Mouse (Mus musculus) lung, embryonic 16.5 days (tissue): ENCODE data around the gene Uqcc3. TPM values are rescaled to one million over a fixed set of nuclear protein-coding genes. Genes with fewer than 3 reads are reported as not detected.

ENCODE experiments used
- ATAC-seq: fragments of 200-750 bp; cut with Nextera tagmentation; 2 replicates; pipeline ENCODE4 v1.8.0; 2017; ENCODE audit warnings: low read depth, mild to moderate bottlenecking, moderate library complexity
- H3K27ac ChIP-seq: fragments of 300-500 bp; sonication (generic); 2 replicates; pipeline ENCODE4 v1.5.1; 2014; ENCODE audit warnings: mild to moderate bottlenecking, control low read depth, low read length
- H3K27me3 ChIP-seq: fragments of 300-500 bp; sonication (generic); 2 replicates; pipeline ENCODE4 v1.6.1; 2014; ENCODE audit warnings: low read depth, low read length, mixed read lengths; ENCODE audit not compliant: control insufficient read depth, insufficient read depth
- H3K36me3 ChIP-seq: fragments of 300-500 bp; sonication (generic); 2 replicates; pipeline ENCODE4 v1.6.1; 2014; ENCODE audit warnings: low read length; ENCODE audit not compliant: control insufficient read depth, insufficient read depth
- H3K4me1 ChIP-seq: fragments of 300-500 bp; sonication (generic); replicated peaks from 2 replicates; pipeline ENCODE4 v1.6.1; 2014; ENCODE audit warnings: low read length, mixed read lengths; ENCODE audit not compliant: control insufficient read depth, insufficient read depth
- H3K4me2 ChIP-seq: fragments of 300-500 bp; sonication (generic); 2 replicates; pipeline ENCODE4 v1.6.1; 2014; ENCODE audit warnings: low read depth, low read length, control low read depth
- H3K4me3 ChIP-seq: fragments of 300-500 bp; sonication (generic); 2 replicates; pipeline ENCODE4 v1.5.1; 2014; ENCODE audit warnings: mild to moderate bottlenecking, low read length, control low read depth
- H3K9ac ChIP-seq: fragments of 300-500 bp; sonication (generic); 2 replicates; pipeline ENCODE4 v1.6.1; 2014; ENCODE audit warnings: low read length, control low read depth
- H3K9me3 ChIP-seq: fragments of 300-500 bp; sonication (generic); 2 replicates; pipeline ENCODE4 v1.6.1; 2016; ENCODE audit warnings: low read length; ENCODE audit not compliant: control insufficient read depth
- WGBS: fragments of 180-500 bp; shearing (Covaris S2); extraction: QIAGEN DNeasy Blood & Tissue Kit; methylation state at CpG from one replicate; pipeline ENCODE4 v1.1.7; 2014; 5-methylcytosine and 5-hydroxymethylcytosine counted together
- polyA plus RNA-seq: library from polyadenylated mRNA; unstranded; fragments of >200 nt; fragmentation: Nextera tagmentation; extraction: Ambion mirVana; gene quantifications from 2 replicates; pipeline ENCODE4 v1.2.1, GENCODE M21; 2015

Uqcc3 gene
- 63.5 and 64.0 TPM in 2 replicates for polyA plus RNA-seq

DNA sequence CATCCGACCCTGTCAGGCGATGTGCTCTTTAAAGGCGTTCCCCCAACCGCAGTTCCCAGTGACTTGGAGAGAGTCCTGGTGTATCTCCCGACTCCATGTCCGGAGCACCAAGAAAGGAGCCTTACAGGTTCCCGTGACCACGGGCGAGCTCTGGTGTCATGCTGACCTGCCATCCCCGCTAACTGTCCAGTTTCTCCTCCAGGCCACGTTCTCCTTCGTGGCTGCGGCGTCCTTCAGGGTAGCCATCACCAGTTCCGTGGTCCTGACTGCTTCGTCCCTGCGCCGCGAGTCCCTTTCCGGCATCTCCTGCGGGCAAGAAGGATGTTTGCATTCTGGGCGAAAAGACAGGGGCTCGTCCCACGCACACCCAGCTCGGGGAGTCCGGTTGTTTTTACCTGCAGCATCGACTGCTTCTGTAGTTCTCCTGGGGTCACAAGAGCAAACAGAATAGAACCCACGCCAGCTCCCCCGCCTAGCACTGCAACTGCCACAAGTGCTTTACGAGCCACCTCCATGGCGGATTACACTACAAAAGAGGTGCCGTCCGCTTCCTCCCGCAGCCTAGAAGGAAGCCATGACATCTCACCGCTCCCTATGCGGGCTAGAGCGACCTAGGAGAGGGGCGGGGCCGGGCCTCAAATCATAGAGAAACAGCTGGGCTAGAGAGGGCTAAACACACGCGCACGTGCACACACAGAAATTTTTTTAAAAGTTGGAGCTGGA, at the start of gene Uqcc3:
Gene Uqcc3 (minus strand): TSS at position 613 of the 723 bp plus-strand sequence.
- Histone ChIP-seq H3K36me3 (peaks cover 5% of the 10 kb centered on the region), H3K9ac (peak within 1 kb of the TSS; percentile 89), H3K4me2 (peak within 1 kb of the TSS; percentile 82), H3K27ac (peak within 1 kb of the TSS; percentile 83), H3K9me3 (no peaks in the 10 kb centered on the region), H3K4me1 (no peaks in the 10 kb centered on the region; the same call in 1 of the 2 replicates), H3K4me3 (peak within 1 kb of the TSS; percentile 83), H3K27me3 (no peaks in the 10 kb centered on the region)
- ATAC-seq = peak; percentile 97
- under 1% methylated on average over 42 of the region's 42 CpGs for WGBS

DNA sequence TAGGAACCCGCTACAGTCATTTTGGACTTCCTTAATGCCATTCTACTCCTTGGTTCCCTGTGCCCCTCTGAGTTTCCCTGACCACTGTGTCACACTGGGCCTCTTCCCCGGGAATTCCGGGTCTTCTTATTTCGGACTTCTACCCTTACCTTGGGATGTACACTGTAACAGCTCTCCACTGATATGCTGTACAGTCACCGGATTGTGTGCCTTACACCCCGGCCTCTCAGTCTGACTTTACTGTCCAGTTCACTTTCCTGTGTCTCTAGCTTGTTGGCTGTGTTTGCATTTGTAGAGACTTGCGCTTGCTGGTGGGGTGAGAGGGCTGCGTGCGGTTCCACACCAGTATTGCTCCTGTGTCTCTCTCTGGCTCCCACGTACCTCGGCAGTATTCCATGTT, 49.4 kb upstream of the Uqcc3 start:
- 2% methylated on average over 11 of the region's 11 CpGs for WGBS
- H3K9ac ChIP-seq = peak overlapping the region; percentile 89
- no peaks in the 10 kb centered on the region for H3K9me3 ChIP-seq
- H3K4me1 ChIP-seq = peaks cover 9% of the 10 kb centered on the region
- no peak for ATAC-seq
- H3K4me3 ChIP-seq = peak overlapping the region; percentile 82
- peak overlapping the region; percentile 81 for H3K4me2 ChIP-seq
- H3K27ac ChIP-seq = peak overlapping the region; percentile 95
- H3K36me3 ChIP-seq = peaks cover 24% of the 10 kb centered on the region
- no peaks in the 10 kb centered on the region for H3K27me3 ChIP-seq

DNA sequence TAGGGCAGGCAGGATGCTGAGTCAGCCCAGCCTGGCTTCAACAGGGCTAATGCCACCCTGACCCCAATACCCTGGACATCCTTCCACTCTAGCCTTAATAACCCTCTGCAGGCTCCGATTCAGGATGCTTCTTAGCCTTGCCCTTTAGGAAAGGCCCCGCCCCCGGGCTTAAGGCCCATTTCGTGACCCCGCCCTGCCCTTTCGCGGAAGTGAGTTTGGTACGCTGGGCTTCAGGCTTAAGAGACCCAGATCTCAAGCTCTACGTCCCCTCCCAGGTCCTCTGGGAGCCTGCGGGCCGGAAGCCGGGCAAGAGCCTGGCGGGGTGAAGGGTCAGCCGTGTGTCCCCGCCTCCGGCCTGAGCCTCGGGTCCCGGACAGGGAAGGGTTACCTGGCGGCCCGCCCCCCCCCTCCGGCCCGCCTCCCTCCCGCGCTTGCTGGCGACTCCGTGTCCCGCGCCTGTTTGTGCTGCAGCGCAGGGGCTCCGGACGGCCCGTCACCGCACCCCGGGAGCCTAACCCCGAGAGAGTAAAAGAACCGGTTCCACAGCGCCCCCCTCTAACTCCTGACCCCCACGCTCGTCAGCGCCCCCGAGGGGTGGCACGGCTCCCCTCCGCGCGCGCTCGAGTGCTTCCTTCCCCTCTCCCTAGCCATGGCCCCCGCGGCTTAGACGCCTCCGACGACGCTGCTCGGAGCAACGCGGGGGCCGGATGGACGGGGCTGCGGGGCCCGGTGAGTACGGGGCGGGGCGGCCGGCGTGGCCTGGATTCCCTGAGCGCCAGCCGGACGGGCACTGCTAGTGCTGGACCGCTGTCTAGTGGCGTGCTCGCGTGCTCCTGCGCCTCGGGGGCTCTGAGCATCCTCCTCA, 48.7 kb upstream of the Uqcc3 start, which contains the start of the genes Rom1 and Eml3:
Gene Rom1 (minus strand): TSS at position 133 of the 865 bp plus-strand sequence.
Gene Eml3 (plus strand): TSS at position 329 of the 865 bp plus-strand sequence.
- WGBS = under 1% methylated on average over 51 of the region's 74 CpGs
- Histone ChIP-seq H3K36me3 (peaks cover 20% of the 10 kb centered on the region), H3K4me3 (peak within 1 kb of the TSS; percentile 82)

DNA sequence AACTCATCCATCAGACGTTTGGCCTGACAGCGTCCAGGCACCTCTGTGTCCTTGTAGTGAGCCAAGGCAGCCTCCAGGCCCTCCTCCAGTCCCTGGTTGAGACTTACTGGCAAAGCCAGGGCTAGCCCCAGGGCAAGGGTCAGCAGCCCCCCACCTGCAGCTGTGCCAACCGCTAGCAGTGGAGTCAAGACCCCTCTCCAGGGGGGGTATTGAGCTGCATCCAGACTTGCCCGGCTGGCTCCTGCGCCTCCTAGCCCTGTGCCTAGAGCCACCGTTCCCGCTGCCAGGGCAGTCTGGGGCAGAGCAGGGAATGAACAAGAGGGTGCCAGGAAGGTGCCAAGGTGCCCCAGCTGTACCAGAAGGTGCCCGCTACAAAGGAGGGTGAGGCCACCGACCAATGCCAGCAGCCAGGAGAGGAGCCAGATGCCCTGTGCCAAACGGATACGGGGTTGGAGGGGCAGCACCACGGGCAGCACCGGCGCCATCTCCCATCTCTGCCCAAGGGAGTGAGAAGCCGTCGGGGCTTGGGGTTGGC, 48.0 kb upstream of the Uqcc3 start:
- no peaks in the 10 kb centered on the region for H3K9me3 ChIP-seq
- peaks cover 9% of the 10 kb centered on the region for H3K4me1 ChIP-seq
- H3K9ac ChIP-seq = peak overlapping the region; percentile 89
- peak; percentile 12 for ATAC-seq
- H3K27ac ChIP-seq = peak overlapping the region; percentile 95
- peak overlapping the region; percentile 81 for H3K4me2 ChIP-seq
- H3K27me3 ChIP-seq = no peaks in the 10 kb centered on the region
- H3K36me3 ChIP-seq = peaks cover 16% of the 10 kb centered on the region
- 28% methylated on average over 16 of the region's 16 CpGs for WGBS
- peak overlapping the region; percentile 82 for H3K4me3 ChIP-seq

More for the DNA sequence above, 48.7 kb upstream of the Uqcc3 start, which contains the start of the genes Rom1 and Eml3:
- H3K4me1 ChIP-seq = peaks cover 9% of the 10 kb centered on the region
- peak within 1 kb of the TSS; percentile 81 for H3K4me2 ChIP-seq
- peak within 1 kb of the TSS; percentile 89 for H3K9ac ChIP-seq
- H3K27me3 ChIP-seq = no peaks in the 10 kb centered on the region
- no peaks in the 10 kb centered on the region for H3K9me3 ChIP-seq
- peak; percentile 90 for ATAC-seq
- H3K27ac ChIP-seq = peak within 1 kb of the TSS; percentile 95

DNA sequence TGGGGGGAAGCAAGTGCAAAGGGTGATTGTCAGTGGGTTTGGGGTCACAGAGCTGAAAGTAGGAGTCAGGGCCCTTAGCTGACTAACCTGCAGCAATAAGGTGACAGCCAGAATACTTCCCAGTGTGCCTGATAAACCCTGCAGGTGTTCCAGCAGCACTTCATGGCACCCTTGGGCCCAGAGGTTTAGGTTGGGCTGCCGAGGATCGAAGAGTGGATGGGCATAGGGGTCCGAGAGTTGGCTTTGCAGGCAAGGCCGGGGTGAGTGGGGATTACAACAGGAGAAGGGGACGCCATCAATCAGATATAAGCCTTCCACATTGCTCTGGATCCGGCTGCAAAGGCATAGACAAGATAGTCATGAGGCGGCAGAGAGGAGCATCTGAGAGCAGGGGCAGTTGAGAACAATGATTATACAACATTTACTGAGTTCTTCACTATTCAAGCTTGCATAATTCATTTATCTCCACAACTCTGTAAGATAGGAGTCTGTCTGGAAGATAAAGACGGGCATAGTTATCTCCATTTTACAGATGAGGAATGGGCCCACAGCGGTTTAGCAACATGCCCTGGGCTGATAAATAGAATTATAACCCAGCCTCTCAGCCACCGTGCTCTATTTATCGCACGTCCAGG, 47.3 kb upstream of the Uqcc3 start:
- 85% methylated on average over 12 of the region's 12 CpGs for WGBS

DNA sequence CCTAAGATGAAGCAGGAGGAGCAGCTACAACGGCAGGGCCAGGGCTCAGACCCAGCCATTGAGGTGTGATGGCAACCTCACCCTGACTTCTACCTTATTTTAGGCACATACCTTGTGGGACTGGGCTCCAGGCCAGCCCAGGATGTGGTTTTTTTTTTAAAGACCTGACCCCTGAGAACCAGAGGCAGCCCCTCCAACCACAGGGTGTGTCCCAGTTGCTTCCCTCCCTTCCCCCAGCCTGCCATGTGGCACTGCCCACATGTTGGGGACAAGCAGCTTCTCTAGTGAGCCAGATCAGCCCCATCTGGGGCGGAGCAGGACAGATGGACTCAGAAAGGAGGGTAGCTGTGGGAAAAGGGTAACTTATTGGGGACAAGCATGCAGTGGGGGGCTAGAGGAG, 46.0 kb upstream of the Uqcc3 start:
- Histone ChIP-seq H3K4me2 (no peak overlapping the region), H3K9ac (no peak overlapping the region), H3K36me3 (peaks cover 10% of the 10 kb centered on the region), H3K9me3 (no peaks in the 10 kb centered on the region), H3K4me3 (no peak overlapping the region), H3K27ac (no peak overlapping the region), H3K4me1 (peaks cover 10% of the 10 kb centered on the region), H3K27me3 (no peaks in the 10 kb centered on the region)
- WGBS = 83% methylated on average over 2 of the region's 2 CpGs
- ATAC-seq = no peak

More for the DNA sequence above, 47.3 kb upstream of the Uqcc3 start:
- H3K4me2 ChIP-seq = no peak overlapping the region
- peaks cover 10% of the 10 kb centered on the region for H3K36me3 ChIP-seq
- H3K27me3 ChIP-seq = no peaks in the 10 kb centered on the region
- no peak for ATAC-seq
- H3K4me3 ChIP-seq = no peak overlapping the region
- H3K9me3 ChIP-seq = no peaks in the 10 kb centered on the region
- H3K9ac ChIP-seq = no peak overlapping the region
- H3K27ac ChIP-seq = no peak overlapping the region
- peaks cover 9% of the 10 kb centered on the region for H3K4me1 ChIP-seq

DNA sequence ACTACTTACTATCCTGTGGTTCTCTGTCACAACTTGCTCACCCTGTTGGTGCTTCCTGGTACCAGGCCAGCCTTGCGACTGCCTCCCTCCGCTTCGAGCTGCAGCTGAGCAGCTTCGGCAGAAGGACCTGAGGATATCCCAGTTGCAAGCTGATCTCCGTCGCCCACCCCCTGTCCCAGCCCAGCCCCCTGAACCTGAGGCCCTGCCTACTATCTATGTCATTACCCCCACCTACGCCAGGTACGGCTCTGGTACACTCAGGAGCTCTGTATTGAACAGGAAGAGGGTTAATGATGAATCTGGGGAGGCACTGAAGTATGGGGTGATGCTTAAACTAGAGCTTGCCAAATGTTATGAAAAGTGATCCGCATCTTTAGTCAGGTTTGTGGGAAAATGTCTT, 41.0 kb upstream of the Uqcc3 start:
- peak overlapping the region; percentile 74; the same call in 1 of the 2 replicates for H3K4me3 ChIP-seq
- ATAC-seq = no peak
- H3K27ac ChIP-seq = no peak overlapping the region
- peaks cover 9% of the 10 kb centered on the region for H3K4me1 ChIP-seq
- H3K9me3 ChIP-seq = no peaks in the 10 kb centered on the region
- H3K36me3 ChIP-seq = peaks cover 10% of the 10 kb centered on the region
- peak overlapping the region; percentile 48; the same call in 1 of the 2 replicates for H3K9ac ChIP-seq
- no peaks in the 10 kb centered on the region for H3K27me3 ChIP-seq
- peak overlapping the region; percentile 76; the same call in 1 of the 2 replicates for H3K4me2 ChIP-seq
- 71% methylated on average over 9 of the region's 9 CpGs for WGBS

- H3K36me3 ChIP-seq = peaks cover 12% of the 10 kb centered on the region
- peak overlapping the region; percentile 76 for H3K4me2 ChIP-seq
- under 1% methylated on average over 6 of the region's 6 CpGs for WGBS
- peak overlapping the region; percentile 90 for H3K27ac ChIP-seq
- H3K9ac ChIP-seq = peak overlapping the region; percentile 81
- no peak; the same call in 1 of the 2 replicates for ATAC-seq
- H3K9me3 ChIP-seq = no peaks in the 10 kb centered on the region
- H3K27me3 ChIP-seq = no peaks in the 10 kb centered on the region
- peaks cover 9% of the 10 kb centered on the region for H3K4me1 ChIP-seq
- H3K4me3 ChIP-seq = peak overlapping the region; percentile 74
Measured at GRCm38 (mm10) chr19:8920836-8921291, 40.1 kb upstream of the Uqcc3 start.
